Mouse (Mus musculus): ENCODE results near the gene Ly6g6f.
A peak's percentile ranks its signal among the peaks of the same experiment; 100 is the strongest.

GRCm38 (mm10) chr17:35088825-35089644 is 3.6 kb upstream of the Ly6g6f start, which contains the start of gene Abhd16a:
- TF ChIP-seq POLR2A (IDR thresholded peaks at IDR 0.05; ENCODE audit: control insufficient read depth, low read depth, low read length) (peak; percentile 90), CTCF (IDR thresholded peaks at IDR 0.05; ENCODE audit: control insufficient read depth, insufficient read depth, insufficient replicate concordance, low read depth, low read length) (no peak)

All from testis, adult 2 months (tissue).